Mouse (Mus musculus): ENCODE data around the gene Tcap. TPM values are rescaled to one million over a fixed set of nuclear protein-coding genes. Genes with fewer than 3 reads are reported as not detected.

The Tcap gene
- polyA plus RNA-seq, 1 experiment from 2014 or later, result 12.9 TPM

- WGBS, result 15% methylated on average over 24 of the region's 24 CpGs
- no peak for ATAC-seq (ENCODE audit: low FRiP score, low read depth)
- no peaks in the 10 kb centered on the region for H3K36me3 ChIP-seq
- H3K9me3 ChIP-seq, result no peaks in the 10 kb centered on the region
- peaks cover 85% of the 10 kb centered on the region for H3K27me3 ChIP-seq
- peak overlapping the region; percentile 48 for H3K4me2 ChIP-seq (replicated peaks)
- H3K4me3 ChIP-seq, result peak overlapping the region; percentile 14; the same call in 1 of the 2 replicates
- peaks cover 5% of the 10 kb centered on the region; the same call in 1 of the 2 replicates for H3K4me1 ChIP-seq
- H3K9ac ChIP-seq, result peak overlapping the region; percentile 25; the same call in 1 of the 2 replicates
- no peak overlapping the region for H3K27ac ChIP-seq
Measured at GRCm38 (mm10) chr11:98386596-98386995, 3.0 kb downstream of the Tcap start.

GRCm38 (mm10) chr11:98387056-98387577 lies 3.5 kb downstream of the Tcap start:
- Histone ChIP-seq H3K9me3 (no peaks in the 10 kb centered on the region), H3K27ac (no peak overlapping the region), H3K4me1 (peaks cover 5% of the 10 kb centered on the region; the same call in 1 of the 2 replicates), H3K27me3 (peaks cover 90% of the 10 kb centered on the region), H3K4me3 (no peak overlapping the region), H3K4me2 (replicated peaks) (peak overlapping the region; percentile 48; the same call in 1 of the 2 replicates), H3K36me3 (no peaks in the 10 kb centered on the region), H3K9ac (no peak overlapping the region)
- ATAC-seq (ENCODE audit: low FRiP score, low read depth), result no peak
- 45% methylated on average over 14 of the region's 14 CpGs for WGBS

DNA sequence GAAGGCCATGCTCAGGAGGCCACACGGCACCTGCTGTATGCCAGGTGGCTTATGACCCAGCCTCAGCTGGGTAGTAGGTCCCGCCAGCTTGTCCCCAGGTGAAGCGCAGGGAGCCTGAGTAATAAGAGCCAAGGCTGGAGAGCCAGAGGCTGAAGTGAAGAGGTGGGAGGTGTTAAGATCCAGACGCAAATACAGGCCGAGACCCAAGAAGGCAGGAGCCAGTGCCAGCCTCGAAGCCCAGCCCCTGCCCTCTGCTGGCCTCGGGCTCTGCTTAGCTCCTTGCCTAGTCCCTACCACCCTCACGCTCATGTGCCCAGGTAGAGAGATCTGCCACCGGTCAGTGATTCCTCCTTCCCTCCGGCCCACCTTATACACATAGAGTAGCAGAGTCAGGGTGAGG lies 4.7 kb downstream of the Tcap start:
- Histone ChIP-seq H3K4me1 (peaks cover 12% of the 10 kb centered on the region), H3K4me2 (replicated peaks) (no peak overlapping the region), H3K27ac (no peak overlapping the region), H3K4me3 (no peak overlapping the region), H3K9ac (no peak overlapping the region), H3K9me3 (no peaks in the 10 kb centered on the region), H3K27me3 (peaks cover 96% of the 10 kb centered on the region), H3K36me3 (no peaks in the 10 kb centered on the region)
- 74% methylated on average over 10 of the region's 10 CpGs for WGBS
- ATAC-seq (ENCODE audit: low FRiP score, low read depth), result no peak

DNA sequence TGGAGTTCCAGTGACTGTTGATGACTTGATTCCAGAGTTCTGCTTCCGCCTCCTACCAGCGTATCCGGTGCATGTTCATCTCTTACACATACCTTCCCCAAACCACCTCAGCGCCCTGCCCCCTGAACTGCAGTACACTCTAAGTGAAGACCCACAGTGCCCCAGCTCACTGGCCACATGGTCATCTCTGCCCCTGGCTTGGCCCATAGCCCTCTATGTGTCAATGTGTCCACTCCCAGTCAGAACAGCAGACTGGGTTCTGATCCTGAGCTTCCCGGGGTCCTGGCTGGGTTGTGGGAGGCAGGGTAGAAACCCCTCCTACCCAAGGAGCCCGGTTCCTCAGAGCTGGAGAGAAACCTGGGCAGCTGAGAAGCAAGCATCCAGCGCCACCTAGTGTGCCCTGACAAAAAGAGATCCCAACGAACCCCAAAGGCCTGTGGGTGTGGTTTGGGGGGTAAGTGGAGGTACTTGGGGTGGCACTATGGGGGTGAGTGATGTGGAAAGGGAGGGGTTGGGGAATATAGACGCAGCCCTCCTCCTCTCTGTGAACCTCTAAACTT lies 5.7 kb downstream of the Tcap start:
- no peaks in the 10 kb centered on the region for H3K36me3 ChIP-seq
- no peak overlapping the region for H3K4me3 ChIP-seq
- H3K27me3 ChIP-seq, result peaks cover 88% of the 10 kb centered on the region
- no peak for ATAC-seq (ENCODE audit: low FRiP score, low read depth)
- H3K4me2 ChIP-seq (replicated peaks), result no peak overlapping the region
- H3K27ac ChIP-seq, result no peak overlapping the region
- no peaks in the 10 kb centered on the region for H3K9me3 ChIP-seq
- 26% methylated on average over 9 of the region's 9 CpGs for WGBS
- H3K9ac ChIP-seq, result no peak overlapping the region
- H3K4me1 ChIP-seq, result peaks cover 22% of the 10 kb centered on the region

- WGBS, result 69% methylated on average over 12 of the region's 12 CpGs
- peaks cover 79% of the 10 kb centered on the region for H3K27me3 ChIP-seq
- peaks cover 28% of the 10 kb centered on the region for H3K4me1 ChIP-seq
- H3K9me3 ChIP-seq, result no peaks in the 10 kb centered on the region
- H3K4me3 ChIP-seq, result no peak overlapping the region
- ATAC-seq (ENCODE audit: low FRiP score, low read depth), result no peak
- H3K4me2 ChIP-seq (replicated peaks), result no peak overlapping the region
- no peak overlapping the region for H3K9ac ChIP-seq
- H3K27ac ChIP-seq, result no peak overlapping the region
- H3K36me3 ChIP-seq, result no peaks in the 10 kb centered on the region
Measured at GRCm38 (mm10) chr11:98390141-98390540, 6.5 kb downstream of the Tcap start.

- 14% methylated on average over 7 of the region's 8 CpGs for WGBS
- Histone ChIP-seq H3K27ac (0 out of 2 replicates have a peak overlapping the region, but pooled peaks have one; percentile 3), H3K9ac (no peak overlapping the region; the same call in 1 of the 2 replicates), H3K4me2 (replicated peaks) (no peak overlapping the region), H3K27me3 (peaks cover 60% of the 10 kb centered on the region), H3K9me3 (no peaks in the 10 kb centered on the region), H3K36me3 (no peaks in the 10 kb centered on the region; the same call in 1 of the 2 replicates), H3K4me3 (no peak overlapping the region), H3K4me1 (peaks cover 25% of the 10 kb centered on the region)
- ATAC-seq (ENCODE audit: low FRiP score, low read depth), result no peak
Measured at GRCm38 (mm10) chr11:98392034-98392433, 8.4 kb downstream of the Tcap start.

GRCm38 (mm10) chr11:98392645-98393044 lies 9.0 kb downstream of the Tcap start:
- Histone ChIP-seq H3K9ac (no peak overlapping the region; the same call in 1 of the 2 replicates), H3K4me2 (replicated peaks) (no peak overlapping the region), H3K36me3 (peaks cover 2% of the 10 kb centered on the region; the same call in 1 of the 2 replicates), H3K9me3 (no peaks in the 10 kb centered on the region), H3K27me3 (peaks cover 54% of the 10 kb centered on the region), H3K4me1 (peaks cover 25% of the 10 kb centered on the region), H3K27ac (peak overlapping the region; percentile 10; the same call in 1 of the 2 replicates), H3K4me3 (no peak overlapping the region)
- ATAC-seq (ENCODE audit: low FRiP score, low read depth), result no peak
- 38% methylated on average over 4 of the region's 4 CpGs for WGBS

DNA sequence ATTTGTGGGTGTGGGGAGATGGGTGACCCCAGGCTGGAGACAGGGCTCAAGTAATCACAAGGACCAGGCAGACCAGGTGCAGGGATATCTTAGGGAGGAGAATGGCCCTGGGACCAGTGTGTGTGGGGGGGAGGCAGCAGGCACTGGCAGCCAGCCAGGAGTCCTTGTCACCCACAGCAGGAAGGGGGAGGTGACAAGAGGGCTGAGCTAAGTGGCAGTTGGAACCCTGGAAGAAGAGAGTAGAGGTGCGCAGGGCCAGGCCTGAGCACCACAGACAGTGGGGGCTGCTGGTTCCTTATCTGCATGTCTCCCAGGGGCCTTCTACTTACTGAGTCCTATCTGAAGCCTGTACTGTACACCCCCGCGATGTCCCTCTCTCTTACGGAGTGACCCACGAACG lies 9.7 kb downstream of the Tcap start:
- 75% methylated on average over 6 of the region's 6 CpGs for WGBS
- H3K4me2 ChIP-seq (replicated peaks), result no peak overlapping the region
- H3K27ac ChIP-seq, result no peak overlapping the region

GRCm38 (mm10) chr11:98394301-98394700 lies 10.7 kb downstream of the Tcap start:
- 48% methylated on average over 6 of the region's 6 CpGs for WGBS
- no peaks in the 10 kb centered on the region for H3K9me3 ChIP-seq
- no peak overlapping the region for H3K4me3 ChIP-seq
- H3K9ac ChIP-seq, result 0 out of 2 replicates have a peak overlapping the region, but pooled peaks have one; percentile 25
- peaks cover 6% of the 10 kb centered on the region; the same call in 1 of the 2 replicates for H3K36me3 ChIP-seq
- H3K4me1 ChIP-seq, result peaks cover 26% of the 10 kb centered on the region
- no peak overlapping the region for H3K4me2 ChIP-seq (replicated peaks)
- no peak overlapping the region for H3K27ac ChIP-seq
- H3K27me3 ChIP-seq, result peaks cover 38% of the 10 kb centered on the region
- ATAC-seq (ENCODE audit: low FRiP score, low read depth), result no peak

More for the DNA sequence above, 9.7 kb downstream of the Tcap start:
- H3K9me3 ChIP-seq, result no peaks in the 10 kb centered on the region
- 0 out of 2 replicates have a peak overlapping the region, but pooled peaks have one; percentile 25 for H3K9ac ChIP-seq
- H3K4me3 ChIP-seq, result no peak overlapping the region
- H3K27me3 ChIP-seq, result peaks cover 47% of the 10 kb centered on the region
- no peak for ATAC-seq (ENCODE audit: low FRiP score, low read depth)
- H3K36me3 ChIP-seq, result peaks cover 6% of the 10 kb centered on the region; the same call in 1 of the 2 replicates
- H3K4me1 ChIP-seq, result peaks cover 25% of the 10 kb centered on the region

DNA sequence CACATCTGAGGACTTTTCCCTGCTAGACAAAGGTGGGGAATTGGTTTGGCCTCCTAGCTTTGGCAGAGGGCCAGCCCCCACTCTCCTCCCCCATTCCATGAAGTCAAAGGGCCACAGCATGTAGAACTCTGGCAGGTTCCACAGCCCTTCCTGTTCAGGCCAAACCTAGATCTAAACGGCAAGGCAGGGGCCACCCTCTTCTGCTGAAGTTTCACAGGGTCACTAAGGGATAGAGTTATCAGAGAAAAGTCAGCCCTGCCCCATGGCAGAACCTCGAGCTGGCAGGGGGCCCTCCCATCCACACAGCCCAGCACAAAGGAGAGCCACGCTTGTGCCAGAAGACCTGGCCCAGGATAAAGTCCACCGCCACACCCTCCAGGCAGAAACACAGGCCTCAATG lies 11.4 kb downstream of the Tcap start:
- peaks cover 30% of the 10 kb centered on the region for H3K4me1 ChIP-seq
- ATAC-seq (ENCODE audit: low FRiP score, low read depth), result no peak
- 68% methylated on average over 4 of the region's 4 CpGs for WGBS
- no peak overlapping the region for H3K4me3 ChIP-seq
- no peaks in the 10 kb centered on the region for H3K9me3 ChIP-seq
- peaks cover 6% of the 10 kb centered on the region; the same call in 1 of the 2 replicates for H3K36me3 ChIP-seq
- no peak overlapping the region for H3K4me2 ChIP-seq (replicated peaks)
- peaks cover 32% of the 10 kb centered on the region for H3K27me3 ChIP-seq
- H3K27ac ChIP-seq, result no peak overlapping the region
- H3K9ac ChIP-seq, result no peak overlapping the region

- Histone ChIP-seq H3K27me3 (peaks cover 13% of the 10 kb centered on the region; the same call in 1 of the 2 replicates), H3K4me3 (no peak overlapping the region), H3K9ac (0 out of 2 replicates have a peak overlapping the region, but pooled peaks have one; percentile 26), H3K36me3 (peaks cover 6% of the 10 kb centered on the region; the same call in 1 of the 2 replicates), H3K27ac (no peak overlapping the region), H3K9me3 (no peaks in the 10 kb centered on the region), H3K4me2 (replicated peaks) (no peak overlapping the region), H3K4me1 (peaks cover 31% of the 10 kb centered on the region)
- WGBS, result 89% methylated on average over 7 of the region's 7 CpGs
- no peak for ATAC-seq (ENCODE audit: low FRiP score, low read depth)
Measured at GRCm38 (mm10) chr11:98397946-98398345, 14.3 kb downstream of the Tcap start.

DNA sequence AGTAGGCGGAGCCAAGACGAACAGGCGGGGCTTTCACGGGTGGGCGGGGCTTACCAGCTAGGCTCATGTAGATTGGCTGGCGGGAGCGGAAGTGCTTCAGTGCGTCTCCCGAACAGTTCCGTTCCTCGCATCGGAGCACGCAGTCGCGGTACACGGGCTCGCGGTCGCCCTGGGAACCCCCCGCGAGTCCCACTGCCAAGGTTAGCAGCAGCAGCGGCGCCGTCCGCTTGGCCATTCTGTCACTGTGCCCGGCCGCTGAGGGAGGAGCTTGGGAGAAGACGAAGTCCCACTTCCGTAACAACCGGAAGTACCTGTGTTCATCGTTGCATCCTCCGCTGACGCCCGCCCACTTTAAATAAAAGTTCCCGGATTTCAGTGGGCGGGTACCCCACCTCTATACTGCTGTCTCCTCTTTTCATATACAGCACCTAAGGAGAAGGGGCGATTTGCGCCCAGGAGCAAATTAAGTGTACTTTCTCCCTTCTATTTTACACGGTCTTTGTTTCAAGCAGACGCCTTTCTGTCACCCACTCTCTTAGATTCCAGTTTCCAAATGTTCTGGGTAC lies 16.6 kb downstream of the Tcap start, which contains the start of gene Pgap3:
Gene Pgap3, minus strand, starts transcription at position 330 of the 566 bp plus-strand sequence.
- no peaks in the 10 kb centered on the region for H3K9me3 ChIP-seq
- peak within 1 kb of the TSS; percentile 70 for H3K4me3 ChIP-seq
- peaks cover 11% of the 10 kb centered on the region for H3K4me1 ChIP-seq
- ATAC-seq (ENCODE audit: low FRiP score, low read depth), result peak; percentile 91
- peak within 1 kb of the TSS; percentile 75 for H3K9ac ChIP-seq
- peak within 1 kb of the TSS; percentile 96 for H3K27ac ChIP-seq
- H3K4me2 ChIP-seq (replicated peaks), result peak within 1 kb of the TSS; percentile 76
- peaks cover 6% of the 10 kb centered on the region; the same call in 1 of the 2 replicates for H3K36me3 ChIP-seq
- WGBS, result under 1% methylated on average over 40 of the region's 40 CpGs
- peaks cover 8% of the 10 kb centered on the region; the same call in 1 of the 2 replicates for H3K27me3 ChIP-seq
